Mouse (Mus musculus): ENCODE data around the gene B3gnt8. TPM values are rescaled to one million over a fixed set of nuclear protein-coding genes. Genes with fewer than 3 reads are reported as not detected.

Gene B3gnt8
- polyA plus RNA-seq, 1 experiment from 2014 or later = 2.5 TPM

GRCm38 (mm10) chr7:25674719-25675300 lies 48.4 kb downstream of the B3gnt8 start, which contains the start of gene Tmem91:
Tmem91 (minus strand) TSS chr7:25675166.
- no peaks in the 10 kb centered on the region for H3K36me3 ChIP-seq (ENCODE audit: control insufficient read depth, insufficient read depth, low read length)
- H3K4me1 ChIP-seq (ENCODE audit: control insufficient read depth, insufficient read depth, low read length) = peaks cover 7% of the 10 kb centered on the region; the same call in 1 of the 2 replicates
- WGBS (ENCODE audit: insufficient replicate concordance) = 3% methylated on average over 29 of the region's 29 CpGs
- H3K27ac ChIP-seq (ENCODE audit: low read depth, low read length) = no peak within 1 kb of the TSS
- H3K27me3 ChIP-seq (ENCODE audit: control insufficient read depth, insufficient read depth, low read length) = peaks cover 34% of the 10 kb centered on the region
- H3K9me3 ChIP-seq (replicated peaks; ENCODE audit: control insufficient read depth, low read length) = no peaks in the 10 kb centered on the region
- no peak for ATAC-seq (replicated peaks; ENCODE audit: insufficient number of reproducible peaks, low FRiP score, low TSS enrichment)
- H3K4me3 ChIP-seq (ENCODE audit: low read depth, low read length) = peak within 1 kb of the TSS; percentile 41
- peak within 1 kb of the TSS; percentile 54 for H3K9ac ChIP-seq (ENCODE audit: low read depth, low read length)
- H3K4me2 ChIP-seq = peak within 1 kb of the TSS; percentile 65

- WGBS (ENCODE audit: insufficient replicate concordance) = 38% methylated on average over 6 of the region's 6 CpGs
- Histone ChIP-seq H3K4me3 (ENCODE audit: low read depth, low read length) (no peak overlapping the region), H3K36me3 (ENCODE audit: control insufficient read depth, insufficient read depth, low read length) (no peaks in the 10 kb centered on the region), H3K4me1 (ENCODE audit: control insufficient read depth, insufficient read depth, low read length) (peaks cover 7% of the 10 kb centered on the region; the same call in 1 of the 2 replicates), H3K9me3 (replicated peaks; ENCODE audit: control insufficient read depth, low read length) (no peaks in the 10 kb centered on the region), H3K9ac (ENCODE audit: low read depth, low read length) (no peak overlapping the region), H3K27me3 (ENCODE audit: control insufficient read depth, insufficient read depth, low read length) (peaks cover 34% of the 10 kb centered on the region), H3K27ac (ENCODE audit: low read depth, low read length) (no peak overlapping the region), H3K4me2 (peak overlapping the region; percentile 65; the same call in 1 of the 2 replicates)
- ATAC-seq (replicated peaks; ENCODE audit: insufficient number of reproducible peaks, low FRiP score, low TSS enrichment) = no peak
Observed at GRCm38 (mm10) chr7:25675405-25675804, 49.0 kb downstream of the B3gnt8 start.

GRCm38 (mm10) chr7:25676085-25676781 lies 49.8 kb downstream of the B3gnt8 start:
- no peak overlapping the region for H3K9ac ChIP-seq (ENCODE audit: low read depth, low read length)
- ATAC-seq (replicated peaks; ENCODE audit: insufficient number of reproducible peaks, low FRiP score, low TSS enrichment) = no peak
- H3K4me2 ChIP-seq = no peak overlapping the region
- no peak overlapping the region for H3K4me3 ChIP-seq (ENCODE audit: low read depth, low read length)
- H3K36me3 ChIP-seq (ENCODE audit: control insufficient read depth, insufficient read depth, low read length) = no peaks in the 10 kb centered on the region
- H3K27ac ChIP-seq (ENCODE audit: low read depth, low read length) = no peak overlapping the region
- H3K4me1 ChIP-seq (ENCODE audit: control insufficient read depth, insufficient read depth, low read length) = peaks cover 10% of the 10 kb centered on the region; the same call in 1 of the 2 replicates
- peaks cover 34% of the 10 kb centered on the region for H3K27me3 ChIP-seq (ENCODE audit: control insufficient read depth, insufficient read depth, low read length)
- 73% methylated on average over 15 of the region's 15 CpGs for WGBS (ENCODE audit: insufficient replicate concordance)
- H3K9me3 ChIP-seq (replicated peaks; ENCODE audit: control insufficient read depth, low read length) = no peaks in the 10 kb centered on the region

GRCm38 (mm10) chr7:25677013-25677412 lies 50.6 kb downstream of the B3gnt8 start:
- WGBS (ENCODE audit: insufficient replicate concordance) = 92% methylated on average over 7 of the region's 7 CpGs
- Histone ChIP-seq H3K4me1 (ENCODE audit: control insufficient read depth, insufficient read depth, low read length) (peaks cover 14% of the 10 kb centered on the region; the same call in 1 of the 2 replicates), H3K27me3 (ENCODE audit: control insufficient read depth, insufficient read depth, low read length) (peaks cover 34% of the 10 kb centered on the region)

GRCm38 (mm10) chr7:25679971-25680370 lies 53.5 kb downstream of the B3gnt8 start:
- H3K27me3 ChIP-seq (ENCODE audit: control insufficient read depth, insufficient read depth, low read length) = peaks cover 17% of the 10 kb centered on the region
- H3K27ac ChIP-seq (ENCODE audit: low read depth, low read length) = peak overlapping the region; percentile 94; the same call in 1 of the 2 replicates
- H3K4me3 ChIP-seq (ENCODE audit: low read depth, low read length) = peak overlapping the region; percentile 71
- peak overlapping the region; percentile 81; the same call in 1 of the 2 replicates for H3K9ac ChIP-seq (ENCODE audit: low read depth, low read length)
- no peak for ATAC-seq (replicated peaks; ENCODE audit: insufficient number of reproducible peaks, low FRiP score, low TSS enrichment)
- peaks cover 22% of the 10 kb centered on the region for H3K4me1 ChIP-seq (ENCODE audit: control insufficient read depth, insufficient read depth, low read length)
- H3K9me3 ChIP-seq (replicated peaks; ENCODE audit: control insufficient read depth, low read length) = no peaks in the 10 kb centered on the region
- H3K4me2 ChIP-seq = peak overlapping the region; percentile 69
- peaks cover 3% of the 10 kb centered on the region; the same call in 1 of the 2 replicates for H3K36me3 ChIP-seq (ENCODE audit: control insufficient read depth, insufficient read depth, low read length)
- WGBS (ENCODE audit: insufficient replicate concordance) = 10% methylated on average over 6 of the region's 6 CpGs

More at GRCm38 (mm10) chr7:25677013-25677412, 50.6 kb downstream of the B3gnt8 start:
- Histone ChIP-seq H3K9ac (ENCODE audit: low read depth, low read length) (no peak overlapping the region), H3K9me3 (replicated peaks; ENCODE audit: control insufficient read depth, low read length) (no peaks in the 10 kb centered on the region), H3K4me3 (ENCODE audit: low read depth, low read length) (no peak overlapping the region), H3K27ac (ENCODE audit: low read depth, low read length) (no peak overlapping the region), H3K4me2 (no peak overlapping the region), H3K36me3 (ENCODE audit: control insufficient read depth, insufficient read depth, low read length) (no peaks in the 10 kb centered on the region)
- no peak for ATAC-seq (replicated peaks; ENCODE audit: insufficient number of reproducible peaks, low FRiP score, low TSS enrichment)

- Histone ChIP-seq H3K27ac (ENCODE audit: low read depth, low read length) (peak within 1 kb of the TSS; percentile 94), H3K4me3 (ENCODE audit: low read depth, low read length) (peak within 1 kb of the TSS; percentile 71), H3K4me2 (peak within 1 kb of the TSS; percentile 69), H3K36me3 (ENCODE audit: control insufficient read depth, insufficient read depth, low read length) (peaks cover 3% of the 10 kb centered on the region; the same call in 1 of the 2 replicates), H3K4me1 (ENCODE audit: control insufficient read depth, insufficient read depth, low read length) (peaks cover 18% of the 10 kb centered on the region), H3K9me3 (replicated peaks; ENCODE audit: control insufficient read depth, low read length) (no peaks in the 10 kb centered on the region), H3K9ac (ENCODE audit: low read depth, low read length) (peak within 1 kb of the TSS; percentile 81), H3K27me3 (ENCODE audit: control insufficient read depth, insufficient read depth, low read length) (peaks cover 10% of the 10 kb centered on the region)
- WGBS (ENCODE audit: insufficient replicate concordance) = under 1% methylated on average over 46 of the region's 46 CpGs
- ATAC-seq (replicated peaks; ENCODE audit: insufficient number of reproducible peaks, low FRiP score, low TSS enrichment) = peak; percentile 95
Observed at GRCm38 (mm10) chr7:25680514-25681258, 54.2 kb downstream of the B3gnt8 start, which contains the start of gene B9d2. B9d2 (plus strand) TSS chr7:25680780.

- no peak overlapping the region for H3K9ac ChIP-seq (ENCODE audit: low read depth, low read length)
- WGBS (ENCODE audit: insufficient replicate concordance) = 53% methylated on average over 15 of the region's 15 CpGs
- H3K4me2 ChIP-seq = peak overlapping the region; percentile 69
- H3K27me3 ChIP-seq (ENCODE audit: control insufficient read depth, insufficient read depth, low read length) = peaks cover 8% of the 10 kb centered on the region
- no peaks in the 10 kb centered on the region for H3K9me3 ChIP-seq (replicated peaks; ENCODE audit: control insufficient read depth, low read length)
- peak overlapping the region; percentile 71 for H3K4me3 ChIP-seq (ENCODE audit: low read depth, low read length)
- no peak for ATAC-seq (replicated peaks; ENCODE audit: insufficient number of reproducible peaks, low FRiP score, low TSS enrichment)
- H3K27ac ChIP-seq (ENCODE audit: low read depth, low read length) = no peak overlapping the region
- H3K4me1 ChIP-seq (ENCODE audit: control insufficient read depth, insufficient read depth, low read length) = peaks cover 22% of the 10 kb centered on the region
- peaks cover 3% of the 10 kb centered on the region; the same call in 1 of the 2 replicates for H3K36me3 ChIP-seq (ENCODE audit: control insufficient read depth, insufficient read depth, low read length)
Observed at GRCm38 (mm10) chr7:25681341-25682231, 55.1 kb downstream of the B3gnt8 start.

Measured in heart, embryonic 11.5 days (tissue).